Mouse (Mus musculus): ENCODE data around the gene Abi3. TPM values are rescaled to one million over a fixed set of nuclear protein-coding genes. Genes with fewer than 3 reads are reported as not detected.

Abi3 gene
- total RNA-seq, 1 experiment from 2014 or later = 5.9 TPM

DNA sequence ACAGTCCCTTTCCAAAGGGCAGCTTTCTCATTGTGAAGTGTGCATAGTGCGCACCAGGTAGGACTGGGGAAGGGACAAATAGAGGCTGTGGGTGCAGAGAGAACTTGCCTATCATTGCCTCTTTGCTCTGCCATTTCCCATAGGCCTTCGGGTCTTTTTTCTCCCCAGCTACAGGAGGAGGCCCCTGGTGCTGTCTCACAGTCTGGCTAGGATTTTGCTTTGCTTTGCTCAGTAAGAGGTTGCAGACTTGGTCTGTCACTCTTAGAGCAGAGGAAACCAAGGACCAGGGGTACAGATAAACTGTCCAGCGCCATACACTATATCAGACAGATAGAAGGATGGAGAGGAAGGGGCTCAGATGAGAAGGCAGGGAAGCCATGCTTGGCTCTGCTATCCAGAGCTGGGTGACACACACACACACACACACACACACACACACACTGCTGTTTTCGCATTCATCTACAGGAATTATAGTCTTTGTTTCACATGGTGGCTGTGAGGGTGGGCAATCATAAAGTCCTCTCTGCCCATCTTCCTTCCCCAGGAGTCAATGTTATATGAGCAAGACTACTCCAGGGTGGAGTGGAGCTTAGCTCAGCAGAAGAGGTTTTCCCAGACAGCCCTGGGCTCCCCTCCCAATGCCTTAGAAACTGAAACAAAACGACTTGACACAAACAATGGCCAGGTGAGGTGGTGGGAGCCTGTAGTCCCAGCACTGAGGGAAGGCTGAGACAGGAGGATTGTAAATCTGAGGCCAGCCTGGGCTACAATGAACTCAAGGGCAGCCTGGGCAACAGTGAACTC, 1.4 kb downstream of the Abi3 start:
- no peak for ATAC-seq (replicated peaks; ENCODE audit: low read depth, poor library complexity, severe bottlenecking)

DNA sequence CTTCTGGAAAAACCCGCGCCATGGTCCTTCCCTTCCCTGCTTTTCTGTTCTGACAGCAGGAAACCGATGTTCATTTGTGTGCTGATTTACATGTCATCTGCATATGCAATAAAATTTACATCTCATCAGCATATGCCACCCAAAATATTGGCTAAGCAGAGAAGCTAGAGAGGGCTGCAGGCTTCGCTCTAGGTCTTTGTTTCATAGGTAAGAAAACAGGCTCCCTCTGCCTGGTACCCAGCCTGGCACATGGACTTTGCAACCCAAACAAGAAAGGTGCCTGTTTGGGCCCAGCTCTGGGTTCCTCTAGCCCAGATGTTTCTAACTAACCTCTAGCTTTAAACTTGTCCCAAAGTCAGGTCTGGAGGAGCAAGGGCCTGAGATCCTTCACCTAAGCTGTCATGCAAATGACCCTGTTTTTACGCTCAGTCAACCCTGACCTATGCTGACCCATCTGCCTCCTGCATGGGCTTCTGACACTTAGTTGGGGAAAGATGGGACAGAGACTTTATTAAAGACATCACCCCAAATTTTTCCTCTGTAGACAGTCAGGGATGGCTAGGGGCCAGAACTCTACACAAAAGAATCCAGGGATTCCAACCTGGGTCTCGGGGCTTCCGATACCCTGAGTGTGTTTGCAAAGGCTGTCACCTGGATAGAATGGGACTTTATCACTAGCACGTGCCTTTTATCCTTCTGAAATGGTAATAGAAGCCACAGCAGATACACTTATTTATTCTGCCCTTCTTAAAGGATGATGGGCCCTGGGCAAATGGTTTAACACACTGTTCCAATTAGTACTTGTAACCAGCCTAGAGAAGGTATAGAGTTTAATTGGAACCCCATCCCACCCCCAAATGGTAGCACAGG, 3.0 kb downstream of the Abi3 start:
- no peak for ATAC-seq (replicated peaks; ENCODE audit: low read depth, poor library complexity, severe bottlenecking)

DNA sequence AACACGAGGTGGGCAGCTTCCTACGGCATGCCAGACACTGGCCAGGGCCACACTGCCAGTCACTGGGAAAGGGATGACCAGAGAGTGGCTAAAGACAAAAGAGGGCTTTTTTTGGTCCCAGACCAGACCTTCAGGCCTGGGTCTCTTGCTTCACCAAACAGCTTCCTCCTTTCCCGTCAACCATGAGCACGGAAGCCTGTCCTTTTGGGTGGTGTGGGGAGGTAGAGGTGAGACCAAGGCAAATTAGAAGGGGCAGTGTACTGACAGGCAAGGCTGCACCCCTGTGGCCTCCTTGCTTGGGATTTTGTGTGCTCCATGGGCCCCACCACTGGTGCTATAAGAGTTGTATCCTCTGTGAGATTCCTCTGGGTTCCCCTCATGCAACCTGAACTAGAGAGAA, 3.7 kb downstream of the Abi3 start:
- no peak for ATAC-seq (replicated peaks; ENCODE audit: low read depth, poor library complexity, severe bottlenecking)

DNA sequence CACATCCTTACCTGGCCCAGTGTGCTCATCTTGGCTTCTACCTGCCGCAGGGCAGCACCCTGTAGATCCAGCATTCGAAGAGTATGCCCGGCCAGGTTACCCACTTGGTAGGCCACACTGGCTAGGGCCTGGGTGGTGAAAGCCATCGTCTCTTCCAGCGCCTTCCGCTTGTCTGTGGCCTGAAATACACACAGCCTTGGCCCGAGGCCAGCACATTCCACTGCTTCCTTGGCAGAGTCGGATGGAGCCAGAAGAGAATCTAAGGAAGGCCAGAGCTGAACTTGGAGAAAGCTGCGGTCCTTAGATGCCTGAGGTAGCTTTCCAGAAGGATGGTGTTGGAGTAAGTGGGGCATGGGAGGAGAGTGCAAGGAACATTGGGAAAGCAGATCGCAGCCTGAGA, 5.2 kb downstream of the Abi3 start, which contains the start of gene Gngt2:
Gngt2 (plus strand) TSS at position 158 of the 400 bp plus-strand sequence.
- no peak for ATAC-seq (replicated peaks; ENCODE audit: low read depth, poor library complexity, severe bottlenecking)

DNA sequence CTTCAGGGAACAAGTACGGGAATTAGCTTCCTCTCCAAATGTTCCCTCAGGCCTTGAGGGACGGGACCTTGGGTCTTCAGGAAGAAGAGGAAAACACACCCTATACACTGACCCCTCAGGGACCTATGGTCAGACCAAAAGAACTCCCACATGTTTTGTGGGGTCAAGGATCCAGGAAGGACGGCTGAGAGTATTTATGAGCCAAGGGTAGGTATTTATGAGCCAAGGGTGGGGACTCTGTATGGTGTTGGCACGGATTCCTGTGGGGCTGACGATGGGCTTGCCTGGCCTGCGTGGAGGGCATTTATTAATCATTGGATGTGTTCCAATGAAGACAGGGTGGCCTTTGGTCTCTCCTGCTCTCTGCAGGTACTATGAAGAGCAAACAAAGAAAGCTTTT, 5.8 kb downstream of the Abi3 start:
- no peak for ATAC-seq (replicated peaks; ENCODE audit: low read depth, poor library complexity, severe bottlenecking)

DNA sequence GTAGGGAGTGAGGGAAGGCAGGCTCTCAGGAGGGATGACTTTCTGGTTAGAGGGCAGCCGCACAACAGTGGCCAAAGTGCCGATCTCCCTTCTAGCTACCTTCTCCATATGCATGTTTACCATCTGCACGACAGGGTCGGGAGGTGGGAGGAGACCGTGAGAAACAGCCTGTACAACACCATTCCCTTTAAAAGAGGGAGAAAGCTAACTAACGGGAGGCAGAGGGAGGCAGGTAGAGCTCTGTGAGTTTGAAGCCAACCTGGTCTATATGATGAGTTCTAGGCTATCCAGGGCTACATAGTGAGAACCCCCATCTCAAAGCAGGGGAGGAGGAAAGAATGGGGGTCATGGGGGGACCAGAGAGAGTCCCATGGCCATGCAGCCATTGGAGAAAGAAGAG, 6.4 kb downstream of the Abi3 start:
- ATAC-seq (replicated peaks; ENCODE audit: low read depth, poor library complexity, severe bottlenecking) = no peak

DNA sequence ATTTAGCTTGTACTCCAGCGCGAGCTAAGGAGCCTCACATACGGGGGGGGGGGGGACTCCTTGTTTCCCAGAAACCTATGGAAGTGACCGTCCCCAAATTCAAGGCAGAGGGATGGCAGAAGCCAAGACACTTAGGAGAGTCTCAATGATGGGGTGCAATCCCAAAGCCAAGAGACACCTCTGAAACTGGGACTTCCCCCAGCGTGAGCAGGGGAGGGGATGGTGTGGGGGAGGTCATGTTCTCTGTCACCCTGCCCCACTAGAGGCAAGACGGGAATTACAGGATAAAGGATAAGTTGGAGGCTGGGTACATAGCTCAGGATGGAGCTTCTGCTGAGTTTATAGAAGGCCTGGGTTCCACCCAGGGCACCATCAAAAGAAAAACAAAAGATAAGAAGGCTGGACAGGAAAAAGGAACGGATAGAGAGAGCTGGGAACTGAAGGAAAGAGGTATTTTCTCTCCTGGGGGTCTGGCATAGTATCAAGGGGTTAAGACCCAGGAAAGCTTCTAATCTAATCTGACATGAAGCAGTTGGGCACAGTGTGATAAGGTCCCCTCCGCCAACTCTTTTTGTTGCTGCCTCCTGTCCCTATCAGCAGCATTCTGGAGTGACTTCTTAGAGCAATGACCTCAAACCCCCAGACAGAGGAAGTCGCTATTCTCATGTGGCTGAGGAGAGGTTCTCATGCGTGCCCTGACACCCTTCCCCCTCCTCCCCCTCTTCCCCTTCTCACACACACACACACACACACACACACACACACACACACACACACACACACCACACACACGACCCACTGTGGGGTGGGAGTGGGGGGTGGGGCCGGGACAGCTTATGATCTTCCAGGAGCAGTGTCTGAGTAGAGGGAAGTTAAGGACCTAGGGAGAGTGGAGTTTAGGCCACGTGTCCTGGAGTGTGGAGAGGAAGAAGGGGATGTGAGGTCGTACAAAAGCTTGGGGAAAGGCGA, 7.2 kb downstream of the Abi3 start:
- ATAC-seq (replicated peaks; ENCODE audit: low read depth, poor library complexity, severe bottlenecking) = peak; percentile 52

DNA sequence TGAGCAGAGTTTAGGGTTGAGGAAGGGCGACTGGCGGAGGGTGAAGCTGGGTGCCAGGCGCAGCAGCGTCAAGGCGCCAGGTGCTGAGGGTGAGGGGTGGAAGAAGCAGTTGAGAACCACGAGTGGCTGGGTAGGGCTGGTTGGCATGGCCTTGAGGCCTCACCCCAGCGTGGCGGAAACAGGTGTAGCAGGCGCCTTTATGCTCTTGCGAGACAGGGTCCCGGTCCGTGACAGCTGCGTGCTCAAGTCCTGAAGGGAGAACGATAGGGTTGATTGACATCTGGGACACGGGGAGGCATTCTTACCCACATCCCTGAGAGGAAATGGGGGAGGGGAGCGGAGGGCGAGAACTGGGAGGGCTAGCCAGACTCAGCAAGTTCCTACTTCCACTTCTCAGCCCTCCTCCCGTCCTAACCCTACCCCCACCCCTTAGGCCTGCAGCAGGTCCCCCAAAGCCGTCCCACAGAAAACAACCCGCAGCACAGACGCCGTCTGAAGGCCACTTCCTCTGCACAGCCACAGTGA, 8.1 kb downstream of the Abi3 start:
- ATAC-seq (replicated peaks; ENCODE audit: low read depth, poor library complexity, severe bottlenecking) = peak; percentile 69

DNA sequence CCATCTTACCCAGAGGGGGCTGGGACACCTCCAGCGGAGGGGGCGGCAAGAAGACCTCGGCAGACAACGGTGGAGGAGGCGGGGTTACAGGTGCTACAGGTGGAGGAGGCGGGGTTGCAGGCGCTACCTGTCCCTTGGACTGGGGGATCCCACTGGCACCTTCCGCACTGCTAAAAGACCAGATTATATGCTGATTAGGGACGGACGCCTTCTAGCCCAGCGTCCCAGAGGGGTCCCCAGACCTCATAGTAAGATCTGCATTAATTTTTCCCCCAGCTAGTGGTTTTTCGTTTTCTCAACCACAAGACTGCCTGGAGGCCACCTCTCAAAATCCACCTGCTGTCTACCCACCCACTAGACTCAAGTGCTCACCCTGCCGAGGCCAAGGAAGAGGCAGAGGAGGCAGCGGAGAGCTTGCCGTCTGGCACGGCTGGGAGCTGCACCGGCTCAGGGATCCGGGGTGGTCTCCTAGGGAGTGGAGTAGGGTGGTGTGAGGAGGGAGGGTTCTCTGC, 8.6 kb downstream of the Abi3 start:
- ATAC-seq (replicated peaks; ENCODE audit: low read depth, poor library complexity, severe bottlenecking) = no peak

DNA sequence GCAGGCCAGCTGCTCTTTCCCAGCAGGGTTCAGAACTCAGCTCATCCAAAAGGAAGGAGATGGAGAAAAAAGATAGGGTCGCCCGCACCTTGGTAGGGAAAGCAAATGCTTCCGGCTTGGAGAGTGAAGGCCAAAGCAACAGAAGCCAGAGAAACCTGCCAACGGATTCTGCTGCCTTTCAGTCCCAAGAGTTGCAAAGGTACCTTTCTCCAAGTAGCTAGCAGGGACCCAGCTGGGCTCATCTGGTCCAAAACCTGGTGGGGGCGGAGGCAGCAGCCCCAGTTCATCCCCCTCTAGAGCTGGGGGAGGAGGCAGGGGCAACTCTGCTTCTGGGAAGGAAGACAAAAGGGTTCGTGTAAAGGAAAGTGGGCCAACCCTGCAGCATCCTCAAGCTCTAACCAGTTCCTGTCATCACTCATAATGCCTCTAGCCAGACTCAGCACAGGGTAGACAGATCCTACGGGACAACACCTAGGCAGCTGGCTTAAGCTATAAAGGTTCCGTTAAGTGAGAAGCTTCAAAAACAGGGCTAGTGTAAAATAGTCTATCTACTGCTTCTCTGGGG, 9.2 kb downstream of the Abi3 start:
- ATAC-seq (replicated peaks; ENCODE audit: low read depth, poor library complexity, severe bottlenecking) = no peak

DNA sequence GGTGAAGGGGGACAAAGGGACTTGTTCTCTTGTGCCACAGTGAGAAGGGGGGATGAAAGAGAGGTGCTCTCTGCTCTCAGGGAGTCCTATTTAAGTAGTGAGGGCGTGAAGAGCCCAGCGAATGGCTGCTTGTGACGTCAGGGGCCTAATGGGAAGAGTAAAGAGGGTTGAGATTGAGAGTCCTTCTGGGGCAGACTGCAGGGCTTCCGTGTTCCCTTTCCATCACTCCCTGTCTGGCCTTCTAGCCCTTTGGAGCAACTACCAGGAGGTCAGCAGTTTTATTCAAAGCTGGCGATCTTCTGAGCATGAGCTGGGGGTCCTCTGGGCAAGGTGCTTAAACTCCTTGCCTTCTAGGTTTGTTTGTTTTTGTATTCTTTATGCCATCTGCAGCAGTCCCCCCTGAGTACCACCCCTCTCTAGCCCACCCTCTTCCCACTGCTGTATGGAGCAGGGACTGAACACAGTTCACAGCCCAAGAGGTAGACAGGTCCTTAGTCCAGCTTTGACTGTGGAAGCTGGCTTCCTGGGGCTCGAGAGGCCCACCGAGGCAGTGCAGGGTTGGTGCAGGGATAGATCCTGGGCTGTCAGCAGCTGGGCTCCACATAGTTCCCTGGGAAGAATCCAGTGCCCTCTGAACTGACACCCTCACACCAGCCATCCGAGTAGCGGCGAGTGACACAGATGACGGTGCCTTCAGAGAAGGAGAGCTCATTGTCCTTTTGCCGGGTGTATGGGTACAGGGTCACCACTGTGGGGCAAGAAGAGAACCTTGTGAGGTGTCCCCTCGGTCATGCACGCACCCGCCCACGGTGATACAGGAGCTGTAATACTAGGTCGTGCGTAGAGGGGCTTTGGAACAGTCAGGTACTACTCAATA, 9.9 kb downstream of the Abi3 start:
- ATAC-seq (replicated peaks; ENCODE audit: low read depth, poor library complexity, severe bottlenecking) = no peak

DNA sequence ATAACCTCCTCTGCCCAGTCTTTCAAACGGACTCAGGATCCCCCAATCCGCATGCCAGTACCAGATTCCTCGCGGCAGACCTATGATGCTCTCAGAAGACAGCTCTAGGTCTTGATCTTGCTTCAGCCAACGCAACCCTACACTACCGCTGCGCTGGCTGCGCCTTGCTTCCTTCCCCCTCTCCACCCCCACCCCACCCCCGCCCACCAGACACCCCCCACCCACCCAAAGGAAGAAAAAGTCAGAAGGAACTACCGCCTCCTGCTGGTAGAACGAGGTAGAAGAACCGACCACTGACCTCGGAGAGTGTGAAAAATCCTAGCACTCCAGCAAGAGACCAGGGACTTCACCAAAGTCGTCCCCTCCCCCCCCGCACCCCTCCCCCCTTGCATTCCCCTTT, 10.6 kb downstream of the Abi3 start:
- ATAC-seq (replicated peaks; ENCODE audit: low read depth, poor library complexity, severe bottlenecking) = no peak

DNA sequence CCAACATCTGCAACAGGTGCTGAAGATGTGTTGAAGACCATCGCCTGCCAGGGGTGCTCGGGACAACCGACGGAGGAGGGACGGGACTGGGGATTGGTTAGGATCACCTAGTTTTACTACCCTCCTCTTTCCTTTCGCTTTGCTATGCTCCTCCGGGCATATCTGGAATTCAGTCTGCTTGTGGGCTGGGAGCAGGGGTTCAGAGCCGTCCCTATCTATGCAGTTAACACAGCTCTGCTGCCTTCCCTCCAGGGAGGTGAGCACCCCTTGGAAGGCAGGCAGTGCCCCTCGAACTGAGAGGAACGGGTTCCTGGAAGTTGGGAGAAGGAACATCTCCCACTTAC, 11.0 kb downstream of the Abi3 start:
- ATAC-seq (replicated peaks; ENCODE audit: low read depth, poor library complexity, severe bottlenecking) = no peak

DNA sequence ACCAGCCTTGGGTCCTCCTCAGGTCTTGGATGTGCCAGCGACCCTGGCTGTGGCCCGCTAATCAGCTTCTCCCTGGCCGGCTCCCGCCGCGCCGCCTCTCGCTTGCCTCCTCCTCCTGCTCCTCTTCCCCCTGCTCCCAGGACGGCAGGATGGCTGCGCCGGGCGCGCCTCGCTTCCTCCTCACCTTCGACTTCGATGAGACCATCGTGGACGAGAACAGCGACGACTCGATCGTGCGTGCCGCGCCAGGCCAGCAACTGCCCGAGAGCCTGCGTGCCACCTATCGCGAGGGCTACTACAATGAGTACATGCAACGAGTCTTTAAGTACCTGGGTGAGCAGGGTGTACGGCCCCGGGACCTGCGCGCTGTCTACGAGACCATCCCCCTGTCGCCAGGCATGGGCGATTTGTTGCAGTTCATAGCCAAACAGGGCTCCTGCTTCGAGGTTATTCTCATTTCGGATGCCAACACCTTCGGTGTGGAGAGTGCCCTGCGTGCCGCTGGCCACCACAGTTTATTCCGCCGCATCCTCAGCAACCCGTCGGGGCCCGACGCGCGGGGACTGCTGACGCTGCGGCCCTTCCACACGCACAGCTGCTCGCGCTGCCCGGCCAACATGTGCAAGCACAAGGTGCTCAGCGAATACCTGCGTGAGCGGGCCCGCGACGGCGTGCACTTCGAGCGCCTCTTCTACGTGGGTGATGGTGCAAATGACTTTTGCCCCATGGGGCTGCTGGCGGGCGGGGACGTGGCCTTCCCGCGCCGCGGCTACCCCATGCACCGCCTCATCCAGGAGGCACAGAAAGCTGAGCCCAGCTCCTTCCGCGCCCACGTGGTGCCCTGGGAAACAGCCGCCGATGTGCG, 11.6 kb downstream of the Abi3 start:
- ATAC-seq (replicated peaks; ENCODE audit: low read depth, poor library complexity, severe bottlenecking) = no peak

DNA sequence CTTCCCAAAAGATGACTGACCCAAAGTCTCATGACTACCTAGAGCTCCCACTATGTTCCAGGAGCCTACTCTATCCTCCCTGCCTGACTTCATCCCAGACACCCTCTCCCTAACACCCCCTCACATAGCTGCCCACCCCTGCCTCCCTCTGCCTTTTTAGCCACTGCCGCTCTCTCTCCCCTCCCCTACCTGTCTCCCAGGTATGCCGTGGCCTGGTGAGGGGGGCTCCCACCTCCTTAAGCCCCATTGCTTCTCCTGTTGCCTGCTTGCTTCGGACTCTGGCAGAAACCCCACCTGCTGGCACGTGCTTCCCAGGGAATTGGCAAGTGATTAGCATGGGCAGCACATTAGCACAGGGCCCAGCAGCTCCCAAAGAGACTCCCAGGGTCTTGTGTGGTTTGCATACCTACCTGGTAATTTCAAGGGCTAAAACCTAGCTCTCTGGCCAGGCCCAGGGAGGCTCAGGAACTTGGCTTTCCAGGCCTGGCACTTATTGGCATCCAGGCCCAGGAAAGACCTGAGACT, 12.7 kb downstream of the Abi3 start:
- no peak for ATAC-seq (replicated peaks; ENCODE audit: low read depth, poor library complexity, severe bottlenecking)

DNA sequence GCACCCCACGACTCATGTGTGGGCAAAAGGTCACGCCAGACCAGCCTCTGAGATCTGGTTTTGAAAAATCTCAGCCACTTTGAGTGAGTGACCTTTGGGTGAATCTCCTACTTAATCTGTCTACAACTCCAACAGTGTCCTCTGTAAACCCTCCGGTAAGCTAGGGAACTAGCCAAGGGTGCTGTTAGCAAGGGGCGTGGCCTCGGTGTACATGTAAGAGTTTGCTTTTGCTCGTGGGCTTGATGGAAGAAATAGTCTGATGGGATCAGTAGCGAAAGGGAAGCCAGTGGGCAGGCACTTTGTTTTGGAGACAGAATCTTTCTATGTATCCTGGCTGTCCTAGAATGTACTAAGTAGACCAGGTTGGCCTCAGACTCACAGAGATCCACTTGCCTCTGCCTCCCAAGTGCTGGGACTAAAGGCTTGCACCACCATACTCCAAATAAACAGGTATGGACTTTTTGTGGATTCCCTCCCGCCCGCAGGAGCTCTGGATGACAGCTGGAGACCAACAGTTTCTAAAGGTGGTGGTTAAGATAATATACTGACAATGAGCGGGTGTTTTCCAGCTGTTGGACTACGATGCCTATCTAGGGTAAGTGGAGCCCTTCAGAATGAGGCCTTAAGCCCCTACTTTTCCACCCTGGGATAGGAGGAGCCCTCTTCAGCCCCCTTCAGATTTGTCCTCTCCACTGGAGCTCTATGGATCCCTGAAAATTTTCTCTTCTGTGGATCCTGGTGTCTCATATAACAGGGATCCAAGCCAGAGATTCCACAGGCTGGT, 13.9 kb downstream of the Abi3 start:
- no peak for ATAC-seq (replicated peaks; ENCODE audit: low read depth, poor library complexity, severe bottlenecking)
